Mouse (Mus musculus) adrenal gland, postnatal 10 days (tissue): ENCODE data around the gene Trpc7. TPM values are rescaled to one million over a fixed set of nuclear protein-coding genes. Genes with fewer than 3 reads are reported as not detected.

Source experiments
- DNase-seq: peaks from one replicate; pipeline ENCODE4 v3.0.0; 2021; ENCODE audit warnings: mixed read lengths
- total RNA-seq, 2 experiments: library from RNA; stranded (reverse); gene quantifications; 2 replicates each; pipeline ENCODE4 v1.2.3; 2021

The Trpc7 gene
- total RNA-seq, 2 experiments from 2014 or later, result 0.21 to 0.42 TPM

DNA sequence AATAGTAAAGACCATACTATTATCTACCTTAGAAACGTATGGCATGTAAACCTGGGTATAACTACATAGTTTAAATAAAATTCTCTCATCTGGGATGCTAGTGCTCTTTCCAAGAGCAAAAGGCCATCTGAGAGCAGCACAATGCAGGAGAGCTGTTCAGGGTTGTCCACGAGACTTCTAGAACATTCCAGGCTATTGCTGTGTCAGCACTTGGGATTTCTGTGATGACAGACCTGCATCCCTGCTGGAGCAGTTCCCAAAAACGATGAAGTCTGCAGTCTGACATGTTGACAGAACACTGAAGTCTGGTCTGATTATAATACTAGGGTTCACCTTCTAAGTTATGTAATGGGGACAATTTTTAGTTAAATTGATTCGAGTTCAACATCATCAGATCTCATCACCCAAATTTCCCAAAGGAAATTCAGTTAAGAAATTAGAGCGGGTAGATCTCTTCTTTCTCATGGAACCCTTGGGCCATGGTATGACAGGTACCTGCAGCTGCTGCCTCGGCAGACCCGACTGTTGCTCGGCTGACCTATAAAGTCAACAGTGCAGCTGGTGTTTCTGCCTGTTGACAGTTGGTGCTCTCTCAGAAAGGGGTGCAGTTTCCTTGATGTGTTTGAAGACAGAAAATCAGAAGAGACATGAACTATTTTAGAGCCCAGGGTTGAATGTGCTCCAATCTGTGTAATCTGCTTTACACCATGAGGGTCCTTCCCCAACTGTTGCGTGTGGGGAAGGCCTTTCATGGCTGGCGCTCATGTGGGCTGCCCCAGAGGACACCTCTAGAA, 148.9 kb downstream of the Trpc7 start:
- no peak for DNase-seq

DNA sequence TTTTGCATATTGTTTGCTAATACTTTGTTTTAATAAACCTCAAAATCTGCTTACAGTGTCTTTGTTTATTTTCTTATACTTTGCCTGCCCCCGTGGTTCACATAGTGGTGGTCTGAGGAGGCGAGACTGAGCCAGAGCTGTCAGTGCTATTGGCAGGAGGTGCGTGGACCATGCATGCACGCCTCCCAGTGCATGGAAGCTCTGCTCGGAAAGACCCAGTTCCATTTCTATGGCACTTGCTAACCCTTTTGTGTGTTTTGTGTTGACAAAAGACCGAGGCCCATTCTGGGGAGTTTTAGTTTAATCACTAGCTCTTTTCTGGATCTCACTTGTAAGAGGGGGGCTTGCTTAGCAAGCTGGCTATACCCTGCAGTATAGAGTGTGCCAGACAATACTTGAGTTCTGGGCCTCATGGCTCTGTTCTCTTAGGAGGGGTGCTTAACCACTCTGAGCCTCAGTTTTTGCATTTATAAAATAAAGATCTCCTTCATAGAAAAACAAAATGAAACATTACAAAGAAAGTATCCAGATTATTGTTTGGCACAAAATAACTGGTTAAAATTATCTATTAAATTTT, 153.4 kb downstream of the Trpc7 start:
- DNase-seq, result no peak

DNA sequence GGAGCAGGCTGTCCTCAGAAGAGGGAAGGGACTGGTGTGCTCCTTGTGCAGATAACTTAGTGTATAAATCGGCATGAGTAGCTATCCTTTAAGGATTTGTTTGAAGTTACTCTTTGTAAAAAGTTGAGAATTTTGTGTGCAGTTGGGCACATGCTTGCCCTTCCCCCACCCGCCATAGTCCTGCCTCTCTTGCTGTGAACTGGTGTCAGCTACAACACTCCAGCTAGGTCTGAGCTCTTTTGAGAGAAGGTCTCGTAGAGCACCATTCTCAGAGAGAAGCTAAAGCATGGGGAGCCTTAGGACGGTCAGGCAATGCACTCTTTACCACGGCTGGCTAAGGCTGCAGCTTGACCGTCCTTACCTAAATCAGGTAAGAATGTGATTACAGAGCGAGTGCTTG, 154.1 kb downstream of the Trpc7 start:
- DNase-seq, result no peak

DNA sequence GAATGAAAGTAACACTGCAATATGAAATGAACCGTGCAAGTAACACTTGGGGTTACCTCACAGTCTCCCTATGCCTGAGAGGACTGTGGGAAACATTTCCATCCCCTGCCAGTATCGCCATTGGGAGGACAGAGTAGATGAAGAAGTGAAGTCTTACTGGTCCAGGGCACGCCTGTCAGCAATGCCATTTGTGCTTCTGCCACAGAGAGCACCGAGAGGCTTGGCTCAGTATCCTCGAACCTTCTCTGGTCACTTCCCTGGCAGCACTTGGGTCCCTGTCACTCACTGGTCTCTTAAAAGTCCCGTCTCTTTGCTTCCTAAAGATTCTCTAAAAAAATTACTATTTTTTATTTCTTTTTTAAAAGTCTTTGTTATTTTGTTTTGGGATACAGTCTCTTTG, 155.3 kb downstream of the Trpc7 start:
- DNase-seq, result no peak

DNA sequence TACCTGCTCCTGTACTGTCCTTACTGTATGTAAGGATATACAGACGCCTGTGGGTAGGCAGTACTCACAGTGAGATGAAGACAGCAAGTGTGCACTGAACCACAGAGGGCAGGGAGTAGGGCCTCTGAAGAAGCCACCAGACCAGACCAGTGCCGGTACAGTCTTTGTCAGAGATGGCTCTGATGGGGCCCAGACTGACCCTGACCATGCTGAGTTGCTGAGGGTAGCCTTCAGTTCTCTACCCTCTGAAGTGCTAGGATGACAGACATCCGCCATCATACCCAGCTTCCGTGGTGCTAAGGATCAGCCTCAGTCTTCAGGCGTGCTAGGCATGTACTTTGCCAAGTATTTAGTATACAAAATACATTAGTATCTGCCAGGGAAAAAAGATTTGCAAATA, 156.2 kb downstream of the Trpc7 start:
- DNase-seq, result no peak

DNA sequence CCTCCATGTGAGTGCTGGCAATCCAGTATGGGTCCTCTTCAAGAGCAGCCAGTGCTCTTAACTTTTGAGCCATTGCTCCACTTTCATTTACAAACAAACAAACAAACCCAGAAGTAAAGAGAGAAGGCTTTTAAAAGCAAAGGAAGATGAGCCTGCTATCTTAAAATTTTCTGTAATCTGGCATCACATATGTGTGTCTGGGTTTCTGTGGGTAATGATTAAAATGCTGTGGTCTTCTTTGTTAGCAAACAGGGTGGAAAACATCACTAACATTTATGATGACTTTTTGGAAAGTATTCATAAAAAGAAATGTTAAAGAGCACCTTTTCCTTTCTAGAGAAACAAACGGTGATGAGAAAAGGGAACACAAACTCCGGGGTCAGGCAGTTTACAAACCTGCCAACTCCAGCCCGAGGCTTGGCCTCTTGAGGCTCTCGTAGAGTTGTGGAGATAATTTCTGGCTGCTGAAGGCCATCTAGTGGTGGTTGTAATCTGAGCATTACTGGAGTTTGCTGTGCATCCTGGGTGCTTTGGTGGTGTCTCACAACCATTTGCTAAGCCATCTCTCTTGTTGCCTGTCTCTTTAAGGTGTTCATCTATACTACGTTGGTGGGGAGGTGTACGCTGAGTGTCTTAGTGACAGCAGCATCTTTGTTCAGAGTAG, 160.4 kb downstream of the Trpc7 start:
- peak; percentile 50 for DNase-seq

DNA sequence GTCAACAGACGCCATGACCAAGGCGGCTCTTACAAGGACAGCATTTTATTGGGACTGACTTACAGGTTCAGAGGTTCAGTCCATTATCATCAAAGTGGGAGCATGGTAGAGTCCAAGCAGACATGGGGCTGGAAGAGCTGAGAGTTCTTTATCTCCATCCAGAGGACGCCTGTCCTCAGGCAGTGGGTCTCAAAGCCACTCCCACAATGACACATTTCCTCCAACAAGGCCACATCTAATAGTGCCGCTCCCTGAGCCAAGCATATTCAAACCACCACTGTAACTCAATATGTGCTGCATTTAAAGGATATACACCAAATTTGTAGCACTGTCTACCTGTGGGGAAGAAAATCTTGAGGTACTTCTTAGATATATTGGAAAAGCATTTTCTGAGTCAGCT, 161.2 kb downstream of the Trpc7 start:
- DNase-seq, result peak; percentile 29

DNA sequence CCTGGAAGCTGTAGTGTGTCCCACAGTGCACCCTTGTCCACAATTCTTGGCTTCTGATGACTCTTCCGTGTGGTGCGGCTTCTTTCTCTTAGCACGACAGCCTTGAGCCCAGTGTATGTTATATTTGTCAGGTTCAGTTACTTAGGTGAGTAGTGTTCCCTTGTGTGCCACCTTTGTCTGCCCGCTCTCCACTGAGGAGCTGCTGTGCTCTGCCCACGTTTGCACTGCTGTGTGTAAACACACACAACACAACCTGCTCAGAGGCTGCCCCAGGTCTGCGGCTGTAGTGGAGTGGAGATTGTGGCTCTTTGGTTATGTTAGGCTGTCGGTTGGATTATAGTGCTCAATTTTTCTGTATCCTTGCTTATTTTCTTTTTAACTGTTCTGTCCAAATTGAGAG, 166.7 kb downstream of the Trpc7 start:
- DNase-seq, result no peak

DNA sequence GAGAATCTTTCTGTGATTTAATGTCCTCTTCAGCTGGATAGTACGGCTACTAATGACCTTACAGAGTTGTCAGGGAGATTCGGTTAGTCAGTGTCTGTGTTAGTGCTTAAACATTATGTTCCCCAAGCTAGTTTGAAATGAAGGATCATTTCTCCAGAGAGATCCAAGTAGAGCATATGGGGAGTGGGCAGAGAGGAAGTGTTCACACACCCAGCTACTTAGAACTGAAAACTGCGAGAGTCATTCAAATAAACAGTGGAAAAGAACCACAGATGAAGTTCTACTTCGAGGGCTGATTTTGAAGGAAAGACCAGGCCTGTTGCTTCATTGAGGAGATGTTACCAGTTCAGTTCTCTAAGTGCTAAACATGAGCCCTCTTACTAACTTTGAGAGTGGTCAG, 169.2 kb downstream of the Trpc7 start:
- no peak for DNase-seq

Other genes with a start within 250 kb of the Trpc7 start
- 10 to 100 TPM; 51.6 to 59.0 TPM for gene Smad5, start 193.0 kb downstream of the Trpc7 start, total RNA-seq
- under 1 TPM in 1 of 2 experiments, not detected in 1; 0.24 TPM for gene Gm45623, start 142.2 kb downstream of the Trpc7 start, total RNA-seq